In genomic region chr7:82722486-82723123, GRCm38 (mm10) we compare ENCODE assay signal across 22 mouse cellular contexts.
DNase-seq lines count a peak whose midpoint lies in the region; ATAC-seq and TF ChIP-seq lines count a peak whose summit lies in the region.
"Had no signal": no experiment of that assay in that cellular context is flagged by ENCODE, and none has a peak within 500 bp of the region (broad histone marks: within the 10 kb centered on the region; RNA-seq: fewer than 3 reads in every experiment).

No protein-coding gene starts in this region.

- no peak overlapping the region for H3K4me2 ChIP-seq in hindbrain, postnatal 0 days (ENCODE audit: low read depth, low read length)
- H3K4me2 ChIP-seq in embryonic facial prominence, embryonic 11.5 days (ENCODE audit: low read depth, low read length), result no peak overlapping the region
- H3K4me2 ChIP-seq in limb, embryonic 12.5 days, result no peak overlapping the region
- H3K4me2 ChIP-seq in hindbrain, embryonic 13.5 days, result no peak overlapping the region
- H3K4me2 ChIP-seq: stomach, embryonic 15.5 days had no signal

- peak; percentile 56 for DNase-seq in heart, adult 11 months
- no peak for DNase-seq in heart, postnatal 36 days
- DNase-seq in hindbrain, embryonic 10.5 days (ENCODE audit: low spot score), result no peak
- DNase-seq in hindbrain, postnatal 0 days (ENCODE audit: low spot score), result no peak
- no peak for DNase-seq in embryonic facial prominence, embryonic 11.5 days (ENCODE audit: low spot score)
- DNase-seq in cerebellum, adult 11-12 months, result no peak
- DNase-seq: adrenal gland, postnatal 25 days; cerebellum, adult 8-10 months; gastrocnemius, postnatal 14 days; kidney, postnatal 4 days; liver, postnatal 0 days; lung, postnatal 14 days; right cerebral cortex, adult 18-20 months; thymus, postnatal 25 days had no signal

- intact Hi-C loops in heart, postnatal 36 days (cut with DNase I), result no loop called here

- no peaks in the 10 kb centered on the region for H3K9me3 ChIP-seq in hindbrain, embryonic 10.5 days
- H3K9me3 ChIP-seq in hindbrain, postnatal 0 days (ENCODE audit: low read length), result no peaks in the 10 kb centered on the region
- H3K9me3 ChIP-seq in embryonic facial prominence, embryonic 11.5 days (replicated peaks; ENCODE audit: control insufficient read depth, low read length), result no peaks in the 10 kb centered on the region
- no peaks in the 10 kb centered on the region for H3K9me3 ChIP-seq in limb, embryonic 12.5 days
- H3K9me3 ChIP-seq in hindbrain, embryonic 13.5 days, result no peaks in the 10 kb centered on the region
- H3K9me3 ChIP-seq: megakaryocyte, embryonic 14.5 days; stomach, embryonic 15.5 days had no signal

- no peaks in the 10 kb centered on the region for H3K36me3 ChIP-seq in hindbrain, embryonic 10.5 days
- H3K36me3 ChIP-seq in hindbrain, postnatal 0 days (ENCODE audit: insufficient read depth, low read length), result no peaks in the 10 kb centered on the region
- H3K36me3 ChIP-seq in embryonic facial prominence, embryonic 11.5 days (replicated peaks; ENCODE audit: control insufficient read depth, insufficient read depth, low read depth, low read length), result no peaks in the 10 kb centered on the region
- H3K36me3 ChIP-seq in limb, embryonic 12.5 days, result no peaks in the 10 kb centered on the region
- H3K36me3 ChIP-seq in hindbrain, embryonic 13.5 days, result no peaks in the 10 kb centered on the region
- H3K36me3 ChIP-seq: stomach, embryonic 15.5 days had no signal

- TF ChIP-seq CTCF in hindbrain, postnatal 0 days (IDR thresholded peaks at IDR 0.05; ENCODE audit: low read depth), result no peak

- no peak for ATAC-seq in hindbrain, postnatal 0 days
- ATAC-seq in embryonic facial prominence, embryonic 11.5 days (replicated peaks; ENCODE audit: insufficient number of reproducible peaks, low FRiP score, low TSS enrichment, low read depth), result no peak
- no peak for ATAC-seq in limb, embryonic 12.5 days (ENCODE audit: insufficient number of reproducible peaks, insufficient read depth, low FRiP score, low TSS enrichment, low read depth)
- ATAC-seq in hindbrain, embryonic 13.5 days (ENCODE audit: low FRiP score), result no peak
- ATAC-seq: activated CD4-positive, CD25-positive, alpha-beta regulatory T cell, adult 4 months; forebrain, embryonic 16.5 days; inflammation-experienced regulatory T-cells, adult 6 months; Patski had no signal

- H3K9ac ChIP-seq in hindbrain, postnatal 0 days (replicated peaks; ENCODE audit: low read length), result no peak overlapping the region
- no peak overlapping the region for H3K9ac ChIP-seq in embryonic facial prominence, embryonic 11.5 days (replicated peaks; ENCODE audit: low read length)
- H3K9ac ChIP-seq in limb, embryonic 12.5 days (replicated peaks), result no peak overlapping the region; the same call in 1 of the 2 replicates
- no peak overlapping the region for H3K9ac ChIP-seq in hindbrain, embryonic 13.5 days
- H3K9ac ChIP-seq: liver, postnatal 0 days; stomach, embryonic 15.5 days had no signal

- no peak overlapping the region for H3K4me3 ChIP-seq in hindbrain, embryonic 10.5 days
- H3K4me3 ChIP-seq in hindbrain, postnatal 0 days (ENCODE audit: low read length), result no peak overlapping the region
- H3K4me3 ChIP-seq in embryonic facial prominence, embryonic 11.5 days (ENCODE audit: low read depth, low read length), result no peak overlapping the region
- no peak overlapping the region for H3K4me3 ChIP-seq in limb, embryonic 12.5 days (replicated peaks)
- no peak overlapping the region for H3K4me3 ChIP-seq in hindbrain, embryonic 13.5 days
- H3K4me3 ChIP-seq: megakaryocyte, embryonic 14.5 days; stomach, embryonic 15.5 days had no signal

- H3K27me3 ChIP-seq in hindbrain, embryonic 10.5 days (ENCODE audit: insufficient read depth, poor library complexity, severe bottlenecking), result no peaks in the 10 kb centered on the region
- no peaks in the 10 kb centered on the region for H3K27me3 ChIP-seq in hindbrain, postnatal 0 days (ENCODE audit: insufficient read depth, low read length)
- no peaks in the 10 kb centered on the region for H3K27me3 ChIP-seq in embryonic facial prominence, embryonic 11.5 days (ENCODE audit: control insufficient read depth, insufficient read depth, low read length)
- H3K27me3 ChIP-seq in limb, embryonic 12.5 days, result no peaks in the 10 kb centered on the region
- no peaks in the 10 kb centered on the region for H3K27me3 ChIP-seq in hindbrain, embryonic 13.5 days
- H3K27me3 ChIP-seq: megakaryocyte, embryonic 14.5 days; Patski; stomach, embryonic 15.5 days had no signal

- peaks cover 50% of the 10 kb centered on the region for H3K4me1 ChIP-seq in hindbrain, embryonic 10.5 days (replicated peaks)
- H3K4me1 ChIP-seq in hindbrain, postnatal 0 days (ENCODE audit: insufficient read depth, low read length), result 0 out of 2 replicates have a peak, but pooled peaks cover 4% of the 10 kb centered on the region
- peaks cover 3% of the 10 kb centered on the region for H3K4me1 ChIP-seq in embryonic facial prominence, embryonic 11.5 days (ENCODE audit: control insufficient read depth, insufficient read depth, low read length)
- H3K4me1 ChIP-seq in limb, embryonic 12.5 days (replicated peaks), result peaks cover 79% of the 10 kb centered on the region
- peaks cover 9% of the 10 kb centered on the region; the same call in 1 of the 2 replicates for H3K4me1 ChIP-seq in hindbrain, embryonic 13.5 days (replicated peaks)
- H3K4me1 ChIP-seq: stomach, embryonic 15.5 days had no signal

- peak overlapping the region; percentile 50; the same call in 1 of the 2 replicates for H3K27ac ChIP-seq in hindbrain, embryonic 10.5 days
- no peak overlapping the region for H3K27ac ChIP-seq in hindbrain, postnatal 0 days
- H3K27ac ChIP-seq in embryonic facial prominence, embryonic 11.5 days (replicated peaks; ENCODE audit: low read depth, low read length), result peak overlapping the region; percentile 77
- H3K27ac ChIP-seq in limb, embryonic 12.5 days, result peak overlapping the region; percentile 91
- H3K27ac ChIP-seq in hindbrain, embryonic 13.5 days, result no peak overlapping the region
- H3K27ac ChIP-seq: stomach, embryonic 15.5 days had no signal

- 83% methylated on average over 7 of the region's 7 CpGs for whole genome bisulfite sequencing in hindbrain, embryonic 10.5 days
- WGBS in hindbrain, postnatal 0 days, result 84% methylated on average over 7 of the region's 7 CpGs
- WGBS in embryonic facial prominence, embryonic 11.5 days, result 60% methylated on average over 7 of the region's 7 CpGs
- WGBS in limb, embryonic 12.5 days, result 58% methylated on average over 7 of the region's 7 CpGs
- 91% methylated on average over 7 of the region's 7 CpGs for WGBS in hindbrain, embryonic 13.5 days

Comparison
In these comparisons a context has a peak if more than half of its experiments do, and no peak if none do; other contexts are left out.
1. H3K27ac ChIP-seq: peak in hindbrain, embryonic 10.5 days (single experiment), embryonic facial prominence, embryonic 11.5 days (single experiment) and limb, embryonic 12.5 days (single experiment); none in hindbrain, postnatal 0 days (single experiment) and hindbrain, embryonic 13.5 days (single experiment).